Mouse (Mus musculus) C2C12 (cell line): ENCODE measurements around the gene Rnf123.

Experiments used
- FOSL1 ChIP-seq: IDR thresholded peaks from one replicate; pipeline ENCODE4 v1.8.0; 2011; ENCODE audit warnings: mild to moderate bottlenecking, low read length; ENCODE audit not compliant: poor library complexity, insufficient read depth, severe bottlenecking
- MYOG ChIP-seq: IDR thresholded peaks from one replicate; pipeline ENCODE4 v1.6.1; 2011; ENCODE audit not compliant: control insufficient read depth, insufficient read length; ENCODE audit errors: extremely low read depth

DNA sequence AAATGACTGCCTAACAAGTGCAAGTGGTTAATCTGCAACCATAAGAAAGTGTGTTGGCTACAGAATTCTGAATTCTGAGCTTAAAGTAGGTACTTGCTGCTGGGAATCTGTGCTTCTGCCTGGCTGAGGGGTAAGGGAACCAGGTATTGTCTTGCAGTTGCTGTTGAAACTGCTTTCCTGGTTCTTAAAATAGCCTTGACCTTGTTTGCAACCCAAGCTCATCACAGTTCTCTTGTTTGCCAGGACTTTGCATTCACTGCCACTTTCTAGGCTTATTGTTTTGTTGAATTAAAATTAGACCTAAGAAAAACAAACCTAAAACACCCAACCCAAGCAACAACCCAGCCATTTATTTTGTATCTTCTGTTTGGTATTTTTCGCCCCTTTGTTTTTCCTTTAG, 62.4 kb downstream of the Rnf123 start:
- no peak for TF ChIP-seq MYOG
- TF ChIP-seq FOSL1, result no peak
